Mouse (Mus musculus): Measurements from ENCODE around the gene Fgd6. TPM values are rescaled to one million over a fixed set of nuclear protein-coding genes. Genes with fewer than 3 reads are reported as not detected.

Fgd6 gene
- polyA plus RNA-seq, 1 experiment: 1.1 TPM

DNA sequence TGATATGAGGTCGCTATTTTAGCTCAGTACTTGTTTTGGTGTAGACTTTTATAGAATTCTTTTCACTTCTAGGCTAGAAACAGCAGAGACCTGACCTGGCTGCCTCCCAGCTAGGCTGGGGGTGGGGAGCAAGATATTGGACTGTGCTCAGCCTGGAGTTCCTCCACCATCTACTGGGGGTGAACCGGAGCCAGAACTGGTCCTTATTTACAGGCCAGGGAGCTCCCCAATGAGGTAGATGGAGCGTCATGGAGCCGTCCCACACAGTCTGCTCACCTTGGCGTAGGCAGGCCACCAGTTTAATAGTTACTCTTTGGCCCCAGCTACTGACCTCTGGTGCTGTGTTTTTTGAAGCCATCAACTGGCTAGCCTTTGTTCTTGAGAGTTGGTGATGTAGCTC, 32.9 kb downstream of the Fgd6 start:
- TF ChIP-seq GATA1 (IDR thresholded peaks at IDR 0.05; ENCODE audit: low read length): no peak

DNA sequence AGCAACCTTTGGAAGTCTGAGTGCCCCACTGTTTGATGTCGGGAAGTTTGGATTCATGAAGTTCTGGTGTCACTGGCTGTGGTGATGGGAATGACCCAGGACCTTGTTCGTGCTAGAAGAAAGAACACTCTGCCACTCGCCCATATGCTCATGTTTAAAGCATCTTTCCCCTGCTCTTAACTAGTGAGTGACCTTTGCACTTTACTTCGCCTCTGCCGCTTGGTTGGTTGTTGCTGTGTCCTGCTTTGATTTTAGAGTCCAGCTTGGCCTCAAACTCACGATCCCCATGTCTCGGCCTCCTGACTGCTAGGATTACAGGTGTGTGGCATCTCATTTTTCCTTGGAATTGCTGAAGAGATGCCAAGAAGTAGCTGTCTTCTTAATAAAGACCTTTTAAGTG, 35.8 kb downstream of the Fgd6 start:
- TF ChIP-seq GATA1 (IDR thresholded peaks at IDR 0.05; ENCODE audit: low read length): no peak

DNA sequence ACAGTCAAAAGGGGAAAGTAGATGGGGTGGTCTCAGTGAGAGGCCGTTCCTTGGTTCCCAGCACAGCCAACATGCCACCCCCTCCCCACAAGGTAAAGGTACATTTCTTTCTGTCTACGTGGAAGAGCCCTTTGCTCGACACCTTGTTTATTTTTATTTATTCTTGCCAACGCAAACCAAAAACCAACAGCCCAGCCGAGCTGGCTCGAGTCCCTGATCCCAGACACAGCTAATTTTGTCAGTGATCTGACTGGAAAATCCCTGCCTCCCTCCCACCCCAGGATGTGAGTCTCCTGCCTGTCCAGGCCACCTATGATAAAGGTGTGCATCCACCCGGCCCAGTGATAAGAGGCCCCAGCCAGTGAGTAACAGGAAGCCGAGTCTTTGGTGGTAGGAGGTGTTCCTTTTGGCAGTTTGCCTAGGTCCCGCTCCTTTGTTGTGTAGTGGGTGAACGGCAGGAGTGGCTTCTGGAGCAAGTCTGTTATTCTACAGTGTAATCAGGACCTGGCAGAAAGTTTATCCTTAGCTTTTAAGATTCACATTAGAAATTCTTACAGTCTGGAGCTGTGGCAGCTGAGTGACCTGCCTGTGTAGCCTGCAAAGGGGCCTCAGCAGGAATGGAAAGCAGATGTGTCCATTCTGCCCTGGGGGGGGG, 36.6 kb downstream of the Fgd6 start:
- no peak for TF ChIP-seq GATA1 (IDR thresholded peaks at IDR 0.05; ENCODE audit: low read length)

DNA sequence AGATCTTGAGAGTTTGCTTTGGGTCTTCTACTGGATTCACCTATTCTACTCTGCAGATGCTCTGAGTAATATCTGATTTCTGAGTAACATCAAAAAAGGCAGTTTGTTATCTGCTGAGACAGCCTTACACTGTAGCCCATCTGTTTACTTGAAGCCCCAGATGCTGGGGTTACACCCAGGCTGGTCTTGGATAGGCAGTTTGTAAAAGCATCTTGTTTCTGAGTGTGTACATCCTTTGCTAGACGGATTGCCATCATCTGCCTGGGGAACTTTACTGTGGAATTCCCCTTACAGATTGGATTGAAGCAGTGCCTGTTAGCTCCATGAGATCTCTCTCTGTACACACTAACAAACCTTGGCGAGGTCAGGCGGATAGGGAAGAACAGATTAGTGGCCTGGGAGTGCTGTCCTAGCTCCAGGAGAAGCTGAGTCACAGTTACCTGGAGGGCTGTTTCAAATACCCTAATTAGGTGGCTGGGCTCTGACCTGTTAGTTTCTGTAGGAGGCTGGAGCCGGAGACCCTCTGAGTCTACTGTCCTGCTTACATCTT, 37.2 kb downstream of the Fgd6 start:
- TF ChIP-seq GATA1 (IDR thresholded peaks at IDR 0.05; ENCODE audit: low read length): peak; percentile 19

DNA sequence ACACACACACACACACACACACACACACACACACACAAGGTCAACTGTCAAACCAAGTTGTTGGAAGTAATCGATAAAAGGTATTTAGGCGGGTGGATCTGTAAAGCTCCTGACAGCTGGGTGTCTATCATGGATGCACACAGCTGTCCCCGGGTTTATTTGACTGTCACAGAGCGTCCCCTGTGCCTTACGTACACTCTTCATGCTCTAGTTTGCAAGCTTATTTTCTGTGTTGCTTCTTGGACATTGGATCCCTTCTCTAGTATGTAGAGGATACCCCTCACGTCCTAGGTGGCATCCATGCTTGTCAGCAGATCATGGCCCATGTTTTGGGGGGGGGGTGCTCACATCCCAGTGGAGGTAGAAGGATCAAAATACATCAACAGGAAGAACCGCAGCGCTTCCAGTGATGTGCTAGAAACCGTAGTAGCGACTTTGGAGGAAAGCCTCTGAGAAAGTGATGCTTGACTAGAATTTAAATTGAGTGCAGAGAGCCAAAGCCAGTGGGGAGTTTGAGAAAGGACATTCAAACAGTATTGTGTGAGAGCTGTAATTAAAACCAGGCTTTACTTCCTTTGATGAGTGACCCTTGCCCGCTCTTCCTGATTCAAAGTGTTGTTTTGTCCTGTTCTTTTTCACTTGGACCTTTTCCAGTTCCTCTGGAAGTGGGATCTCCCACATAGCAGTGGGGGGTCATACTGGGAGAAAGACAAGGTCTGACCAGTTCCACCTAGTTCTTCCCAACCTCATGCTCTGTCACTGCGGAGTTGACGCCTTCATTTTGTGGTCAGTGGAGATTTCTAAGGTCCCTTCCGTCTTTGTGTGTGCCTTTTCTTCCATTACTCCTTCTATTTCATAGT, 41.4 kb downstream of the Fgd6 start:
- TF ChIP-seq GATA1 (IDR thresholded peaks at IDR 0.05; ENCODE audit: low read length): no peak

DNA sequence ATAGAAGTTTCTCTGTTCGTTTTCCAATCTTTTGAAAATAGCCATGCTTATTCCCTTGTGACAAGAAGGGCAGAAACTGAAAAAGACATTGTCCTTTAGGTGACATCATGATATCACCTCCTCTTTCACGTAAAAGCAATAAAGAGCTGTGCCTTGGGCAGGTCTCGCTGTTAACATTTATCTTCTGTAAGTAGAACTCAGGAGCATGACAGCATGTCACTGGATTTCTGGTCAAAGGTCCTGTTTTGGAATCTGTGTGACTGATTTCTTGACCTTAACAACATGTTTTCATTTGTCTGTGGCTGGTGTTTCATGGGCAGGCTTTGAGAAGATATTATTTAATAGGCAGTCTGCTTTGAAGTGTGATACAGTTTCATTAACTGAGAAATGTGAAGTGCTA, 44.9 kb downstream of the Fgd6 start:
- TF ChIP-seq GATA1 (IDR thresholded peaks at IDR 0.05; ENCODE audit: low read length): no peak

DNA sequence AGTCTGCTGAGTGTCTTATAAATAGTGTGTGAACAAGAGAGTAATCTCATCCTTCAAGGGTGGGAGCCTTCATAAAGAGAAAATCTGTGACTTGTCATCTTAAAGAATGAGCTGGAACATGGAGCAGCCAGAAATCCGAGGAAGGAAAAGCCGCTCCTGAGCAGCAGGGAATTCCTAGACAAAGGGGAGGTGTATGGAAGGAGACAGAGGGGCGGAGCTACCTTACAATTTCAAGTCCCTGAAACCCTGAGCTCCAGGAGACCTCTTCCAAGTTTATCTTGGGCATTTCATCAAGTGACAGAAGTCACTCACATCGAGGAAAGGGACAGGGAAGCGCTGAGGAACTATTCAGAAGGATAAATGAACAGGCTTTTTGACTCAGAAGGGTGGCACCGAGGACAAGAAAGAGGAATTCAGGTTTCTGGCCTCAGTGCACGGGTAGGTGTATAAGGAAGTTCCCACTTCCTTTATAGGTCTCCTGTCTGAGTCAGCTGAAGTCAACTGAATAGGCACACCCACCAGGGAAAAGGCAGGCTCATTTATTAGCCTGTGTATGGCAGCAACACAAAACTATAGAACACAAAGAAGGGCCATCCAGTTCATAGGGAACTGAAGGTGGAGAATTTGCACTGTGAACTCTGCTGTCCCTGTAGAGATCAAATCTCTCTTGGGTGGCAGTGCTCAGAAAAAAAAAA, 46.4 kb downstream of the Fgd6 start:
- no peak for TF ChIP-seq GATA1 (IDR thresholded peaks at IDR 0.05; ENCODE audit: low read length)

DNA sequence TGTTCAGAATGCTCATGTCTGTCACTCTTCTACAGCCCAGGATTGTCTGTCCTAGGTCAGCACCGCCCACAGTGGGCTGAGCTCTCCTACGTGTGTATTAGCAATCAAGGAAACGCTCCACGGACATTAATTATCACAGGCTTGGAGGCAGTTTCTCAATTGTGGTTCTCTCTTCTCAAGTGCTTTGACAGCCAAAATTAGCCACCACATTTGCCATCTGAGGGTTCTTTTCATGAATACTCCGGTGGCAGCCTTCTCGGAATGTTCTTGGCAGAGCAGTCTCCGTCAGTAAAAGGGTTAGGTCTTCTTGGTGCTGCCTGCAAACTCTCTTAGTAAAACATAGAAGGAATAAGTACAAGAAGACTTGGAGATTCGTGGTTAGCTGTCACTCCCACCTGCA, 50.5 kb downstream of the Fgd6 start:
- no peak for TF ChIP-seq GATA1 (IDR thresholded peaks at IDR 0.05; ENCODE audit: low read length)

DNA sequence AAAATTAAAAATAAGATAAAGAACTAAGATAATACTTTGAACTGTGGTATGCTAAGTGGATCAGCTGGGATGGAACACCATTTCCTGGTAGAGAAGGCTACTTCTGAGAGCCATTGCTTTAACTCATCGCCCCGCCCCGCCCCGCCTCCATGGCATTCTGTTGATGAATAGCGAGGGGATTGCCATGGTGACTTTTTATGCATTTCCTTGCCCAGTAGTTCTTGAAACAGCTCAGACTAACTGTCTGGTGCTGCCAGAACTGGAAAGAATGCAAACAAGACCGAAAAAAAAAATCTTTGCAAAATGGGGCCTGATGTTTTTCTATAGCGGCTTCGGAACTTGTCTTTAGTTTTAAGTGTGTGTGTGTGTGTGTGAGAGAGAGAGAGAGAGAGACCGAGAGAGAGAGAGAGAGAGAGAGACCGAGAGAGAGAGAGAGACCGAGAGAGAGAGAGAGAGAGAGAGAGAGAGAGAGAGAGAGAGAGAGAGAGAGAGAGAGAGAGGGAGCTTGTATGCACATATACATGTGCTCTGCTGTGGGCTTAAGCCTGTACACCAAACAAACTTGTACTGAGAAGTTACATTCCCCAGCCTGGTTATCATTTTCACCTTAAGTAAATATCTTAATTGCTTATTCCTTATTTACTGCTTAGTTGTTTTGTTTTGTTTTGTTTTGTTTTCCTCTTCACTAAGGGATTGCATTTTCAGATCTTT, 51.7 kb downstream of the Fgd6 start:
- TF ChIP-seq GATA1 (IDR thresholded peaks at IDR 0.05; ENCODE audit: low read length): no peak

DNA sequence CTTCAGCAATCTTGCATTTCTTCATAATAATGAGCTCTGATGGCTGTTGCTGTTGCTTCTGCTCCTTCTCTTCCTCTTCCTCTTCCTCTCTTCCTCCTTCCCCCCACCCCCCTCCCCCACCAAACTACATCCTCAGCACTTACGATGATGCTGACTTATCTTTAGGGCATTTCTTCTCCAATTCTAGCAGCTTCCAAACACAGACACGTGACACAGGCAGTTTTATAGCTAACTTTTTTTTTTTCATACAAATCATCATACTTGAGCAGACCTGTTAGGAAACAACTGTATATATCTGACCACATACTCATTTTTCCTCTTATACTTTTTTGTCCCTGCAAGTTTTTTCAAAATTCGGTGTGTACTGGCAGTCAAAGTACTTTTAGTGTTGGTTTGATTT, 54.2 kb downstream of the Fgd6 start:
- TF ChIP-seq GATA1 (IDR thresholded peaks at IDR 0.05; ENCODE audit: low read length): no peak

DNA sequence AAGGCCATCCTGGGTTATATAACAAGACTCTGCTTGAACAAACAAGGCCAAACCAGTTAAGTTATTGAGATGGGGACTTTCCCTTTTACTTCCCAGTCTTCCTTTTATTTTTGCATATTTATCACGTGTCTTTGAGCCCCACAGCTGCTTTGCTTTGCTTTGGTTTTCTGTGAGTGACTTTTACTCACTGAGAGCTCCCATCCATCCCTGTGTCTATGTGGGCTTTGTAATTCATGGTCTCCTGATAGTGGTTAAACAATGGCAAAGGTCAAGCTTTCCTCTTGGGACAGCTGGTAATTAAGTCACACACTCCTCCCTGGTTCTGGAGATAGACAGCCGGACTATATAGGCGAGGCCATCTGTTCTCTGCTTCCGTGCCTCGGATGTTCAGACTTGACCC, 57.7 kb downstream of the Fgd6 start:
- no peak for TF ChIP-seq GATA1 (IDR thresholded peaks at IDR 0.05; ENCODE audit: low read length)

DNA sequence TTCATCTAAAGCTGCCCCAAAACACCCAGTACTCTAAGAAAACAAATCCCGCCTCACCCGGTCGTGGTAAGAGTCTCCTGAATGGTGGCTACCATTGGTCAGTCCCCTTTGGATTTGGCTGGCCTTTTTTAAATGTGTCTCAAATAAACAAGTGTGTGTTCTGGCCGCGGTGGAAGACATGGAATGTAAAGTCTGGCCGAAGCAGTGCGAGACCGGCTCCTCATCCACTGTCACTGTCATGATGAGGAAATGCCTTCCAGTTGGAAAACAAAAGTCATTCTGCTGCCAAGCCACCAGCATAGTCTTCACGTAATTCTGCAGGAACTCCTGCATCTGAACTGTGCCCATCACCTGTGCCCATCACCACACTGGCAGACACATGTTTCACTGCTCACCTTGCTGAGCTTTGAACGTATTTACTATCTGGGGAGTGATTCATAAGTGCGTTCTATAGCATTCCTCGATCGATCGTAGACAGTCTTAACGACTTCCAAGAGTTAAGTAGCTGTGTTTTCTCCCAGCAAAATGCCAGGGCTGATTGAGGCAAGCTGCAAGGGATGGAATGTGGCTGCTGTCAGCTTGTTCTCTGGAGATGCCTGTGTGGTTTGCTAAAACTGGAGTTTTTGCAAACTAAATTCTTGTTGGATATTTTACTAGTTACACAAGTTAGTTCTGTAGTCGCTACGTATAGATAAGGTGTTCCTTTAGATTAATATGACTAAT, 60.1 kb downstream of the Fgd6 start:
- TF ChIP-seq GATA1 (IDR thresholded peaks at IDR 0.05; ENCODE audit: low read length): no peak

DNA sequence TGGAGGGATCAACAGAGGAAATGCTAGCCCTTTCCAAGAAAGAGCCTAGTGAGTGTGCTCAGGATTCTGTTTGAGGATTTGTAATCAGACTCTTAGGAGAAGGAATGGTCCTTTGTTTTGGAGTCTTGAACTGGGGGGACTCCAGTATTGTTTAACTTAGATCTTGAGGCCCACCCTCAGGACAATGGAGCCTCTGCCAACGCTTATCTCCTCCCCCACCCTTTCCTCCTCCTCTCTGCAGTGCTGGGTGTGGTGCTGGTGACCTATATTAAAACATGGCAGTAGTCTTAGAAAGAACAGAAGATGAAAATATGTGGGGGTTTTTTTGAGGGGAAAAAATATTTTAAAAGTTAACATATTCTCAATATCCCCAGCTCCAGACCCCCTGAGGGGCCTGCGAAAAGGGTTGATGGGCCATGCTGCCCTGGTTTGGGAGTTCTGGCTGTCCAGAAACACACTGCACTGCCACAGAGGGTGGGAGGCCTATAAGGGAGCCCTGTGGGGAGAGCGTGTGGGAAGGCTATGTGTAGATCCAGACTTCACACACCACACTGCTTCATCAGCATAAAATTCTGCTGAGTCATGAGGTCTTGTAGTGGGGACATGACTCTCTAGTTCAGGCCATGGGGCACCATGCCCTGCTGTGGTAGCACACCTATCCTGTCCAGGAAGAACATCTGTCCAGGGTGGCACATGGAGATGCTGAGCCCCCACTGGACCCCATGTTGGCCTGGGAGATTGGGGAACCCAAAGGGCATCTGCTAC, 61.5 kb downstream of the Fgd6 start:
- no peak for TF ChIP-seq GATA1 (IDR thresholded peaks at IDR 0.05; ENCODE audit: low read length)

DNA sequence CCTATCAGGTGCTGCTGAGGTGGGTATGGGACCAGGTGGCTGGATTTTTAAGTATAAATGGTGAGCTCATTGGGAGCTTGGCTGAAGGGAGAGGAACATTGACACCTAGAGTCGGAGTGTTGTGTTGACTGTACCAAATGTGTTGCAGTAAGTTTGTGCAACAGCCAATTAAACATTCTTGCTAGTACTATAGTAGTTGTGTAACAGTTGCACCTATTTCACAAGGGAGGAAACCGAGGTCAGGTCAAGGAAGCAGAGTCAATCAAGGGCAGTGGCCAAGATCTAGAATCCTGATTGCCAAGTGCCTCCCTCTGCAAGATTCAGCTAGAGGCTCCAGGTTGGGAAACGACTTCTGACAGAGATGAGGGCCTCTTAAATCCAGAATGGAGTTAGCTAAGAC, 62.3 kb downstream of the Fgd6 start:
- no peak for TF ChIP-seq GATA1 (IDR thresholded peaks at IDR 0.05; ENCODE audit: low read length)
